Mouse (Mus musculus) layer of hippocampus, adult 11-12 months (tissue): ENCODE measurements at regions not wholly inside any gene's neighbourhood (a gene's known extent, or its start where the extent isn't known, plus 50 kb on each side); places are given as distances from the start of the nearest gene placed in this dataset.

Experiments
- DNase-seq: peaks from one replicate; pipeline ENCODE4 v3.0.0; 2022; ENCODE audit warnings: low spot score

DNA sequence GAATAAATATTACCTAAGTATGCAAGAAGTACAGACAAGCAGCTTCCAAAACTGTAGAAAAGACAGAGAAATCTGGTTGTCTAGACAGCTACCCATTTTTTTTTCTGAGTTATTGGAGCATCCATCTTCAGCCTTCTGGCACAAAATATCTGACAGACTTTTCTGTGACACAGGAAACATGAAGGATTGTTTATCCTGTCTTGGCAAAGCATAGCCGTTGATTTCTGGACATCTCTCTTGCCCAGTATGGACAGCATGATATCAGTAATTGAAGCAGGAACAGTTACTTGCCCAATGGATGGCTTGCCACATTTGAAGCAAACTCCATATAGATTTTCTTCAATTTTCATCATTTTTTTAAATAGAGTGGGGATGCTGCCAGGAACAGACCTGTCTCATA, 96.1 kb upstream of the Naaladl2 start:
- DNase-seq = no peak

DNA sequence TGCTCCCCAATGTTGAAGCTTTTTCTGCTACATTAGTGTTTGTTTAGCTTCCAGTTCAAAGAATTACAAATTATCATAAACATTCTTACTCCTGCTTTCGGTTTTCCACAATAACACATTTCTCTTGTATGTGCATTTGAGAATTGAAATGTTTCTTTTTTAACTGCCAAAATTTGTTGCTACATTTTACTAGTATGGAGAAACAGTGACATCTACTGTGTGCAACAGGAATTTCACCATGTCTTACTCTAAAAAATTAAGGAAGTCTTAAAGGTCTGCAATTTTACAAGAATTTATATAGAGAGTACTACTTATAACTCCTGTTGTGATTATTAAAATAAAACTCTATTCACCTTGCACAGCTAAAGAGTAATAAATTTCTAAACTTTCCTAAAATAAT, 76.5 kb upstream of the Naaladl2 start:
- DNase-seq = no peak

DNA sequence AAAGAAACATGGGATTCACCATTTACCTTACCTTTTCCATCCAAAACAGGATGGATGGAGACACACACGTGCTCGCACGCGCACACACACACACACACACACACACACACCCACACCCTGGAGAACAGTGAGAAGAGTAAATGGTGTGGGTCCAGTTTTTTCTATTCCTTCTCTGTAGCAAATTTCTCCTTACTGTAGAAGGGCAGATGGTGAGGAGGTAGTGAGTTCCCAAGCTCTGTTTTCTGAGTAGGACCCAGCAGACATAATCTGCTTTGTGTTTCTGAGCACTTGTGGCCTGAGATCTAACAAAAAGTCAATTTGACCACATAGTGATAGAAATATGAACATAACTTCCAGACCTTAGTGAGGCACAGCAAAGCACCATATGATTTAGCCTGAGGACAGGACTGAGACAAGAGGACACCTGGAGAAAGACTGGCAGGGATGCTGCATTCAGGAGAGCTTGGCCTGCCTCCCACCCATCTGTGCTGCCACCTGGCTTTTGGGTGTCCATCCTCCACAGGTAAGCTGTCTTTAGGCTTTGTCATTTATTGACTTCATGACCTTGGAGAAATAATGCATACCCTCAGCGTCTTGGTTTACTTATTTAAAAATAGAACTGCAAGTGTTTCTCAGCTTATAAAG, 64.1 kb upstream of the Naaladl2 start:
- peak; percentile 8 for DNase-seq
